Mouse (Mus musculus) heart, postnatal 36 days (tissue): ENCODE data around the gene Rnf130. TPM values are rescaled to one million over a fixed set of nuclear protein-coding genes. Genes with fewer than 3 reads are reported as not detected.

Source experiments
- DNase-seq, 2 experiments: peaks; one replicate each; pipeline ENCODE4 v3.0.0; 2021 to 2022
- intact Hi-C: fragments of 180-260 bp; cut with DNase I; formaldehyde crosslinking; loops from one replicate; pipeline ENCODE4 v1.15.1; 2025
- microRNA-seq, 2 experiments: library from miRNA; unstranded; fragments of <30 nt; microRNA quantifications; one replicate each; pipeline ENCODE4 v1.2.0; 2021; ENCODE audit warnings: borderline number of aligned reads in 2 of 2
- total RNA-seq, 2 experiments: library from RNA; stranded (reverse); gene quantifications; 2 replicates each; pipeline ENCODE4 v1.2.3; 2021

The Rnf130 gene
- total RNA-seq, 2 experiments from 2014 or later: 50.2 to 51.7 TPM

DNA sequence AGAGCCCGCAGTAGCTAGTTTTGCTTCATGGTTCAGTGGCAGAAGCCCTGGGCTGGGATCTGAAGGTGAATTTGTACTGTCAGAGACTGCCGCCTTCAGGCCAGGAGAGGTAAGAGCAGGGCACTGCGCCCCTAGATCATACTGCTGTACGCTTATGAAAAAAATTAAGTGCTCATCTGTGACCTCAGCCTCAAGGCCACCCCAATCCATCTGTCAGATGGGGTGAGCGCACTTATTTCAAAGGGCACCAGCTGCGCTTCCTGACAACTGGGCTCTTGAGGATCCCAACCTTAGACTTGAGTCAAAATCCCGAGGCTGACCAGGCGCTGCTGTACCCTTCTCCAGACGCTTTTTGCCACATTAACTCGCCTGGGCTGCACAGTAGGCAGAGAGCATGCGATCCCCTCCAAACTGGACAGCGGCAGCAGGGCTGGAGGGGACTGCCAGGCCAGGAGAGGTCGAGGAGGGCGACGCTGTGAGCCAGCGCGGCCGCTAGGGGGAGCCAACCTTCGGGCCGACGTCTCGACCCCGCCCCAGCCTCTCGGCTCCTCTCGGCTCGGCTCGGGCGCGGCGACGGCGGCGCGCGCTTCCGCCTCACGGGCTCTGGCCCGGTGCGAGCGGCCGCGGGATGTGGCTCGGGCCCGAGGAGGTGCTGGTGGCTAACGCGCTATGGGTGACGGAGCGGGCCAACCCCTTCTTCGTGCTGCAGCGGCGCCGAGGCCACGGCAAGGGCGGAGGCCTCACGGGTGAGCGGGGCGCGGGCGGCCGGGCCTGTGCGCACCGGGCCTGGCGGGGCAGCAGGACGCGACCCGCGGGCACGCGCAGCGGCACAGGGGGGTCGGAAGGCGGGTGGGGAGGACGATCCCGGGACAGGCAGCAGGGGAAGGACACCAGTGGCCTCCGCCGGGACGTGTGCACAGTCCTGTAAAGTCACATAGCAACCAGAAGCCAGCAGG lies 105.9 kb downstream of the Rnf130 start, which contains the start of gene Tbc1d9b:
Tbc1d9b (plus strand) TSS at position 586 of the 956 bp plus-strand sequence.
- peak; percentile 92 to 93 for DNase-seq
- intact Hi-C loops: loop anchor here (1.0 kb wide), 1 partner anchor 145 kb away; no protein-coding TSS in a partner anchor

DNA sequence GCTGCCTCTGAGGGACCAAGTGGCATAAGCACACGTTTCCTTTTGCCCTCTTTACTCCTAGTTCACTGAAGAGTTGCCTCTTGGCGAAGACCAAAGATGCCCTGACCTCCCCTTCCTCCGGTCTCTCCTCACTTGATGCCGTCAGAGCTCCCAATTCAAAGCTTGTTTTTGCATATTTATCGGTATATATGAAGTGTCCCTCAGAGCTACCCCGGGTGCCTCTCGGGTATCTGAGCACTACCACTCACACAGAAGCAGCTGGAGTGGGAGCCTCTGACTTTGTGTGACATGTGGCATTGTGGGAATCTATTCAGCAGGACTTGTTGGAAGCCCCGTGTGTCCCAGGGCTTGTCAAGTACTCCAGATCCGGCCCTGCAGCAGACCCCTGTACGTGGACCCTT lies 106.7 kb downstream of the Rnf130 start:
- DNase-seq: no peak

DNA sequence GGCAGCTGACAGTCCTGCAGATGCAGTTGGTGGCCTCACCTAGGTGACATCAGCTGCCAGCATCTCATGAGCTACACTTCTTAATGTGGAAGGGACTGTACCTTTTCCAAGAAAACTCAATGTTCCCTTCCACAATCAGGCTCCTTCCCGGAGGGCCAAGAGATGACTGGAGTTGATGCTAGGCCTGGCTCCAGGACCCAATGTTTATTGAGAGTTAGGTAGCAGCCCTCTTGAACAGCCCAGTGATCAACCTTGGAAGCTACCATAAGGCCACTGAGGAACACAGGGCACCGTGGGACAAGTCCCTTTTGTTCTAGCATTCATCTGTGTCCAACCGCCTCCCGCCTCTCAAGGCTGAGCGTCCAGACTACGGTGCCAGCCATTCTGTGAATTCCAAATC lies 107.1 kb downstream of the Rnf130 start:
- DNase-seq: no peak
- intact Hi-C loops: no loop called here

More for the DNA sequence above, 106.7 kb downstream of the Rnf130 start:
- intact Hi-C loops: loop anchor here (1.0 kb wide), 1 partner anchor 146 kb away; no protein-coding TSS in a partner anchor

DNA sequence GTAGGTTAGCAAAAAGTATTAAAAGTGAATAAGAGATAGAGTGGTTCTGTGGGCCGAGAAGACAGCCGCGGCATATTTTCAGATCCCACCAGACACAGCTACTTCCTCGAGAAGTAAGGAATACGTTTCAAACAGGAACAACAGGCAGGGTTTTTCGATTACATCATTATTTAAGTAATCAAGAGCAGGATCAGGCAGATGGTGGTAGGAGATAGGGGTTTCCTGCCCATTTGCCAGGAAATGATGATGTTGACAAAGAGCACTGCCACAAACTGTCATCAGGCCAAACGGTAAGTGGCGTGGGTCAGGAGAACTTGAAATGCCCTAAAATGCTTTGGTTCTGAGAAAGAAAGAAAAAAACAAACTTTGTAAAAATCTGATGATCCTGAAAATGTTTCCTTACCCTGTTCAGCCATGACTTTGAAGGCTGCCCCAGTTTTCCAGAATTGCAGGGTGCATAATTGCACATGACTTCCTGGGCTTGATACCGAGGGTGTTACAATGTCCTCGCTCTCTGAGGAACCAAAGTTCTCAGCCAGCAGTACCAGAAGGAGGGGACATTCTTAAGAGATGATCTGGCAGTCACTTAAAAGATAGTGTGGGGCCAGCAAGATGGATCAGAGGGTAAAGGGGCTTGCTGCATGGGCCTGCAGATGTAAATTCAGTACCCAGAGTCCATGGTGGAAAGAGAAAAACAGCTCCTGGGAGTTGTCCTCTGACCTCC lies 109.2 kb downstream of the Rnf130 start:
- no peak for DNase-seq
- intact Hi-C loops: no loop called here

DNA sequence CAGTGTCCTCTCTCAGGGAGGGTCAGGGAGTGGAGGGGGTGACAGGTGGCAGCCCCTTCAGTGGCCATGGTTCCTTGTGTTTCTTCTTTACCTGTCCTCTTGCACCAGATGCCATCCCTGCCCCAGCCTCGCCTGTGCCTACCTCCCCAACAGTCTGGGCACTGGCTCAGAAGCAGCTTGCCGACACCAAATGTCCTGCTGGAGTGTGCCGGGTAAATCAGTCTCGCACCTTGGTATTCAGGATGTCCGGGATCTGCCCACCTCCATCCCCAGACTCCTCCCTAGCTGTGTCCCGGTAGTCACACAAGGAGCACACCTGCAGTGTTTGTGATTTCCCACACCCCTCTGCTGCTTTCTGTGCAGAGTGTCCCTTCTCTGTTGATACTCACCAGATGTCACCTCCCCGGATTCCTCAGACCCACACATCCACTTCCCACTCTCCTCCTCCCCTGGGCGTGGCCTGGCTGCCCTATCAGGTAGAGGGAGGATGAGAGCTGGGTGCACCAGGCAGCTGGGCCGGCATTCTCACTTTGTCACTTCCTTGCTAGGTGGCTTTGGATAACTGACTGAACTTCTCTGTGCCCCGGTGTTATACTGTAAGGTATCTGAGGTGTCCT lies 113.2 kb downstream of the Rnf130 start:
- DNase-seq: no peak
- intact Hi-C loops: no loop called here

DNA sequence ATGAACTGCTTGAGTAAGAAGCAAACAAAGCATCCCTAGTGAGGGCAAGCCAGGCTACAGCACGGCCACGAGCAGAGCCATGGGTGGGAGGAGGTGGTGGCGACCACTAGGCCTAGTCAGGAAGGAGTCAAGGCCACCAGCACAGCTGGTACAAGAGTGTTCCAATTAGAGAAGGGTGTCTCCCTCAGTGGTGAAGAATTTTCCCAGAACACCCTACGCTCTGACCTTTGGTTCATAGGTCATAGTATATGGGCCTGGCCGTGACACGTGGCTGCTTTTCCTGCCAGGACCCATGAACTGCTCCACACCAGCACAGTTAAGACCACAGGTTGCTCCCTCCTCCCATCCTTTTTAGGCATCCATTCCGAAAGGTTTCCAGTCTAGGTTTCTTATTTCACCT lies 114.4 kb downstream of the Rnf130 start:
- intact Hi-C loops: no loop called here
- DNase-seq: no peak

DNA sequence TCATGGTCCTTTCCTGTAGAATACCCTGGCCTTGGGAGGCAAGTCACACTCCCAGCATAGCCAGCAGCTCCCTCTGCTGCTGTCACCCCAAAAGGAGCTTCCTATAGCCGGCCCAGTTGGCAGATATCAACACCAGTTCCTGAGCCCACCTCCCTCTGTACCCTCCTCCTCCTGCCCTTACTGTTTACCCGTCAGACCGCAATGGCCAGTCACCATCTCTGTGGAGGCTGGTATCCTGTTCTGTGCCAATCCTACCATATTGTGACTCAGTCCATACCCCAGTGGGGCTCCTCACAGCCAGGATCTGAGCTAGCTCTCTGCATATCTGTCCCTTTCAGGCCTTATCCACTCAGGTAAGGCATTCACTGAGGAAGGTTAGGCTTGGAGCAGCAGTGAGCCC lies 120.4 kb downstream of the Rnf130 start:
- intact Hi-C loops: no loop called here
- no peak for DNase-seq

DNA sequence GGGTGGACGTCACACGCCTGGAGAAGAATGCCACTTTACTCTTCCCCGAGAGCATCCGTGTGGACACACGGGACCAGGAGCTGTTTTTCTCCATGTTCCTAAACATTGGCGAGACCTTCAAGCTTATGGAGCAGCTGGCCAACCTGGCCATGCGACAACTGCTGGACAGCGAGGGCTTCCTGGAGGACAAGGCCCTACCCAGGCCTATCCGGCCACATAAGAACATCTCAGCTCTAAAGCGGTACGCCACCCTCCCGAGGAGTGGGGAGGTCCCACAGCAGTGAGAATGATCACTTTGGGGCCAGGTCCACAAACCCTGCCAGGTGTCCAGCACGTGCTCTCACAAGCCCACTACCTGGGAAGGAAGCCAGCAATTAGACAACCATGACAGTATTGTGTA lies 121.0 kb downstream of the Rnf130 start:
- no peak for DNase-seq
- intact Hi-C loops: no loop called here

DNA sequence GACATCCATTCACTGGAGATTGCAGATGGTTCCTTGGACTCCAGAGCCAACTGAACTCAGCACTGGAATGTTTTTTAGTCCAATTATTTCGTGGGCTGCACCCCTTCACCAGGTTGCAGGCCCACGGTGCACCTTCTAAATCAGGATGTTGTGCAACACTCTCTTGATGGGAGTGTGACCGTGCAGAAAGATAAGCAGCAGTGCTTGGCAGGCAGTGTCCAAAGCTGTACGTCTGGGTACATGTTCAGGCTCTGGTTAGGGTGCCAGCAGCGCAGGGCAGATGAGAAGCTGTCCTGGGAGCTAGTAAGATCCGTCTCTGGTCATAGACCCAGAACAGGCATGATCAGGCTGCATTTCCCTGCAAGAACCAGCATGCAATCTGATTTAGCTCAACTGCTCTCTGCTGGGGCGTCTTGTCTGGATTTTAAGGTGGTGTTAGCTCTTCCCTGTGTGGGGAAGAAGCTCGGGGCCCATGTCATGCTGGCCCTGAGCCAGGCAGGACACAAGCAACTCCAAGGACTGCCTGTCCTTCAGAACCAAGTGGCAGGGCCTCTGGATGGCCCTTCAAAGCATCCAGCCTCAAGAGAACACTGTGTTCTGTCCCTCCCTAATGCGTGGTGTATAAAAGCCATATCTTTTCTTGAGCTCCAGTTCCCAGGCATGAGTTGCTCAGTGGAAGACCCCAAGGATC lies 122.3 kb downstream of the Rnf130 start:
- intact Hi-C loops: no loop called here
- DNase-seq: peak; percentile 29 to 44

DNA sequence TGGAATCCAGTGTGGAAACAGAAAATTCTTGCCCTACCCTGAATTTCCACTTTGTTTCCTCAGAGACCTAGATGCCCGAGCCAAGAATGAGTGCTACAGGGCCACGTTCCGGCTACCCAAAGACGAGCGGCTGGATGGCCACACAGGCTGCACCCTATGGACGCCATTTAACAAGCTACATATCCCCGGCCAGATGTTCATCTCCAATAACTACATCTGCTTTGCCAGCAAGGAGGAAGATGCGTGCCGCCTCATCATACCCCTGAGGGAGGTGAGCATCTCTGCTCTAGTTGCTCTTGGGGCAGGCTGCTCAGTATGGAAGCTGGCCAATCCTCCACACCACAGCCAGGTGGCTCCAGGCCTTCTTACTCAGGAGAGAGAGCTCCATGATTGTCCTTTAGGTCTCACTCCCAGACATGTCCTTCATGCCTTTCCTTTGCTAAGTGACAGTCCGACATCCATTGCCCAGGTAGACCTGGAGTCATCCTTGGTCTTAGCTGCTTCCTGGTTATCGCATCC lies 122.9 kb downstream of the Rnf130 start:
- intact Hi-C loops: no loop called here
- no peak for DNase-seq

DNA sequence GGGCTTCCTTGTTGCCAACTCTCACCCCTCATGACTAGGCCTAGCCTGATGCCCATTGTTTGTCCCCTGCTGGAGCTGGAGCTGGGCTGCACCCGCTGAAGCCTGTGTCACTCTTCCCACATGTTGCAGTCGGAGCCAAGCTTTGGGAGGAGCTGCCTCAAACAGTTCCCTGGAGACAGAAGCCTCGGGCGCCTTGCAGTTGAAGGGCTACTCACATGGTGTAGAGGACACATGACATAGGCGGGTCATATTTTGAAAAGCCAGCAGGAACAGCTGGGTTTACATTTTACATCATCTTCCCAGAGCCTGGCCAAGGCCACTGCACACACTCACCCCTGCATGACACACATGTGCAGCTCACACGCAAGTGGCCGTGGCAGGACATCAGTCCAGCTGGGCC lies 124.1 kb downstream of the Rnf130 start:
- peak; percentile 44 to 46 for DNase-seq
- intact Hi-C loops: no loop called here

DNA sequence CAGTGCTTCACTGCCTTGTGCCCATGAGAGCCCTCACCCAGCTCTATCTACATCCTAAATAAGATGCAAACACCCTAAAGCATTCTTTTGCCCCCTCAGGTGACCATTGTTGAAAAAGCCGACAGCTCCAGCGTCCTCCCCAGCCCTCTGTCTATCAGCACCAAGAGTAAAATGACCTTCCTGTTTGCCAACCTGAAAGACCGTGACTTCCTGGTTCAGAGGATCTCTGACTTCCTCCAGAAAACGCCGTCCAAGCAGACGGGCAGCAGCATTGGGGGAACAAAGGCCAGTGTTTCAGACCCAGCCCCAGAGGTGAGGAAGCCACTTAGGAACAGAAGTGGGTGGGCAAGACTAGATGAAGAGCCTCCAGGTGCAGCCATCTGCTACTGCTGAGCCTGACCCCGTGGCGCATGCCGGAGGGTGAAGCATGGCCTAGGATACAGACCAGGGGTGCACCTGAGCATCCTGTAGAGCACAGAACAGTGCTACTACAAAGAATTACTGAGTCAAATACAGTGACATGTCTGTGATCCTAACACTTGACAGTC lies 124.5 kb downstream of the Rnf130 start:
- intact Hi-C loops: no loop called here
- no peak for DNase-seq

DNA sequence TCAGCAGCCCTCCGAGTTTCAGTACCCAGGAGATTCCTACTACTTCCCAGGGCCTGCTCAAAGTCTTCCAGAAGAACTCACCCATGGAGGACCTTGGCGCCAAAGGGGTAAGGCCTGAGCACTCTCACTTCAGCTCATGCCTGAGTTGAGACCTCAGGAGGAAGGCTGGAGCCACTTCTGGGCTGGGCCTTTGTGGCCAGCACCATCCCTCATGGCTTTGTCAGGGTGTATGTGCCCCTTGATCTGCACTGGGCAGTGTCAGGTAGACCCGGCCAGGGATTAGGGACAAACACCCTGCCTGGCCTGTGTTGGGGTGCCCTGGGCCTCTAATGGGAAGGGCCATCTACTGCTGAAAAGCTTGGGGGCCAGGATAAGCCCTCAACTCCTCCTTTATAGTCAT lies 126.2 kb downstream of the Rnf130 start:
- DNase-seq: no peak
- intact Hi-C loops: no loop called here

DNA sequence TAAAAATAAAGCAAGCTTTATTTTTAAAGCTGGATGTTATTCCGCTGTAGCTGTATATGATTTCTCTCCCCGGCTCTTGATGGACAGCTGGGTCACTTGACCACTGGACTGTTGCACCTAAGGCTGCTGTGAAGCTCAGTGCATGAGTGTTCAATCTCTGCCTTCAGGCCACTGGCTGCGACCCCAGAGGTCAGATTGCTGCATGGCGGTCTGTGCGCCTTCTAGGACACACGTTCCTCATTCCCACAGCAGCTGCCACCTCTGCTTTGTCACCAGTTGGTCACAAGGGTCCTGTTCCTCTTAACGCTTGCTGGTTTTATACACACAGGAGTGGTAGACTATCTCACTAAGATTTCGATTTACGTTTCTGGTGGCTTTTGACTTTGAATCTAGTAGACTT lies 129.0 kb downstream of the Rnf130 start:
- intact Hi-C loops: no loop called here
- DNase-seq: no peak

Small RNA genes lying within 50 kb of the gene (microRNA-seq; reads per million reads assigned to microRNA genes)
- gene Mir340: 30.3 to 40.5 reads per million in 2 experiments

Other genes starting within 250 kb of the Rnf130 start
- 10 to 100 TPM; 11.6 to 12.2 TPM for gene Gfpt2, start 231.2 kb upstream of the Rnf130 start, total RNA-seq
- 10 to 100 TPM; 39.9 to 44.1 TPM for gene Mapk9, start 178.6 kb upstream of the Rnf130 start, total RNA-seq
- under 1 TPM; 0.31 to 0.46 TPM for gene Rasgef1c, start 123.5 kb upstream of the Rnf130 start, total RNA-seq
- gene Tbc1d9b, start 106.0 kb downstream of the Rnf130 start, total RNA-seq: 10 to 100 TPM; 43.8 to 49.7 TPM
- gene Mrnip, start 149.1 kb downstream of the Rnf130 start, total RNA-seq: 1 to 10 TPM; 1.8 to 2.4 TPM
- gene Sqstm1, start 185.5 kb downstream of the Rnf130 start, total RNA-seq: 100 to 1,000 TPM; 379 to 464 TPM
- gene Mgat4b, start 185.5 kb downstream of the Rnf130 start, total RNA-seq: 10 to 100 TPM; 84.5 to 87.8 TPM
- gene Ltc4s, start 213.3 kb downstream of the Rnf130 start, total RNA-seq: 1 to 10 TPM; 5.5 to 8.6 TPM